In the genomic region with DNA sequence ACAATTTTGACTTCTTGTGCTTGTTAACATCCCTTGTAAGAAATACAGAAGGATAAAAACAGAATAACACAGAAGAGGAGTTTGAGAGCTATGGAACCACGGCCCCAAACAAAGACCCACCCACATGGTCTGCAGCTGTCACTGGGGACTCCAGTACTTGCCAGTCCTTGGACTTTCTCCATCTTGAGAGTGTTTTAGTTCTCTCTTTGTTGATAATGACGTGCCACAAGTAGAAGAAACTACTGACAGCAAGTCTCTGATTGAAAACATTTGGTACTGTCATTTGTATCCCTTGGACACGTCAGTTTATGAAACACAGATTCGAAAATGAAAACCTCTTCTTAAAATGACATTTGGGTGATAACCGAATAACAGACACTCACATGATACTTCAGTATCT, we compare ENCODE assay signal across 17 mouse cellular contexts.
"Had no signal": no experiment of that assay in that cellular context is flagged by ENCODE, and none has a peak within 500 bp of the region (broad histone marks: within the 10 kb centered on the region; RNA-seq: fewer than 3 reads in every experiment).

No protein-coding gene starts in this region.

- H3K9me3 ChIP-seq: liver, embryonic 12.5 days; midbrain, embryonic 10.5 days; midbrain, embryonic 12.5 days; neural tube, embryonic 13.5 days; neural tube, embryonic 15.5 days had no signal

- H3K4me1 ChIP-seq: liver, embryonic 12.5 days; midbrain, embryonic 10.5 days; midbrain, embryonic 12.5 days; neural tube, embryonic 13.5 days; neural tube, embryonic 15.5 days had no signal

- H3K4me2 ChIP-seq: liver, embryonic 12.5 days; midbrain, embryonic 12.5 days; neural tube, embryonic 13.5 days; neural tube, embryonic 15.5 days had no signal

- H3K27ac ChIP-seq: liver, embryonic 12.5 days; liver, embryonic 14.5 days; midbrain, embryonic 10.5 days; midbrain, embryonic 12.5 days; neural tube, embryonic 13.5 days; neural tube, embryonic 15.5 days had no signal

- H3K4me3 ChIP-seq: liver, embryonic 12.5 days; midbrain, embryonic 10.5 days; midbrain, embryonic 12.5 days; myocyte; neural tube, embryonic 13.5 days; neural tube, embryonic 15.5 days had no signal

- H3K36me3 ChIP-seq: liver, embryonic 12.5 days; midbrain, embryonic 10.5 days; midbrain, embryonic 12.5 days; neural tube, embryonic 13.5 days; neural tube, embryonic 15.5 days had no signal

- H3K9ac ChIP-seq: liver, embryonic 12.5 days; liver, embryonic 14.5 days; midbrain, embryonic 12.5 days; neural tube, embryonic 13.5 days; neural tube, embryonic 15.5 days had no signal

- H3K27me3 ChIP-seq: liver, embryonic 12.5 days; midbrain, embryonic 12.5 days; neural tube, embryonic 13.5 days; neural tube, embryonic 15.5 days had no signal

- ATAC-seq: liver, embryonic 12.5 days; midbrain, embryonic 16.5 days had no signal

- DNase-seq: midbrain, embryonic 14.5 days; retina, postnatal 1 day; right cerebral cortex, adult 18-20 months; right cerebral cortex, postnatal 25 days; right cerebral cortex, postnatal 4 days; spleen, adult 18-20 months; thymus, adult 18-20 months; thymus, postnatal 14 days; thymus, postnatal 36 days had no signal
